Mouse (Mus musculus) Patski (cell line): ENCODE data around the gene Pi16. TPM values are rescaled to one million over a fixed set of nuclear protein-coding genes. Genes with fewer than 3 reads are reported as not detected.

ENCODE experiments used
- ATAC-seq: fragments of 100-300 bp; one replicate; pipeline ENCODE4 v1.8.0; 2021
- CTCF ChIA-PET: fragments of 350-600 bp; sonication (Branson Sonifier 250); formaldehyde crosslinking; loops from one replicate; lab custom pipeline; 2022; ENCODE audit warnings: inconsistent platforms; lab: Charles Lee
- POLR2A ChIA-PET: fragments of 350-600 bp; sonication (Branson Sonifier 250); formaldehyde crosslinking; loops from one replicate; lab custom pipeline; 2022; ENCODE audit warnings: antibody characterized with exemption, inconsistent platforms; lab: Charles Lee
- DNase-seq: peaks from one replicate; pipeline ENCODE4 v3.0.0-alpha.2; 2011; ENCODE audit warnings: low read depth, low spot score
- H3K27me3 ChIP-seq: fragments of 371-371 bp; one replicate; pipeline ENCODE4 v1.5.1; 2021
- CTCF ChIP-seq: fragments of 100-300 bp; IDR thresholded peaks from one replicate; pipeline ENCODE4 v1.5.1; 2021
- in situ Hi-C: fragments of 300-500 bp; cut with MboI; formaldehyde crosslinking; loops from 3 replicates; pipeline ENCODE4 v1.11.1; 2018; ENCODE audit warnings: low pct_unique_long_range_greater_than_20kb, mixed read lengths
- polyA plus RNA-seq: library from polyadenylated mRNA; unstranded; gene quantifications from one replicate; pipeline ENCODE4 v1.2.3, GENCODE M21; 2021

Gene Pi16
- polyA plus RNA-seq, 1 experiment from 2014 or later, result not detected

DNA sequence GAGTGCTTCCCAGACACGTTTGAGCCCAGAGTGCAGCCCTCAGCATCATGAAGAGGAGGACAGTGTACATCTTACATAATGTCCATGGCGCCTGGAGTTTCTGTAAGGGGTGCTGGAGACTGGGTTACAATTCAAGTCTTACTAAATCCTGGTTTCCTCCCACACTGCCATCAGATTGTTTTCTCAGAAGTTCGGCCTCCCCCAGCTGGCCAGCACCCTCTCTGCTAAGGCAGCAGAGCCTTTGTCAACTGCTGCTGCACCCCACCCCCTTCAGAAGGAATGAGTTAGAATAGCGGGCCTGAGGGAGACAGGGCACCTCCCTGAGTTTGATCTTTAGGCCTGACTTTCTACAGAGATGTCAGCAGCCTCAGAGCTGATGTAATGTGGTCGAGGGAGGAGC is 15.3 kb upstream of the Pi16 start:
- ChIA-PET POLR2A (interaction anchor here (1.3 kb wide), 1 partner anchor 13 kb away, joined by 3 read pairs; no protein-coding TSS in a partner anchor), CTCF (interaction anchor here (1.1 kb wide), 1 partner anchor 9 kb away, joined by 3 read pairs; no protein-coding TSS in a partner anchor)
- TF ChIP-seq CTCF, result no peak
- ATAC-seq, result no peak
- no peak for DNase-seq
- in situ Hi-C loops, result no loop called here
- H3K27me3 ChIP-seq, result no peaks in the 10 kb centered on the region

DNA sequence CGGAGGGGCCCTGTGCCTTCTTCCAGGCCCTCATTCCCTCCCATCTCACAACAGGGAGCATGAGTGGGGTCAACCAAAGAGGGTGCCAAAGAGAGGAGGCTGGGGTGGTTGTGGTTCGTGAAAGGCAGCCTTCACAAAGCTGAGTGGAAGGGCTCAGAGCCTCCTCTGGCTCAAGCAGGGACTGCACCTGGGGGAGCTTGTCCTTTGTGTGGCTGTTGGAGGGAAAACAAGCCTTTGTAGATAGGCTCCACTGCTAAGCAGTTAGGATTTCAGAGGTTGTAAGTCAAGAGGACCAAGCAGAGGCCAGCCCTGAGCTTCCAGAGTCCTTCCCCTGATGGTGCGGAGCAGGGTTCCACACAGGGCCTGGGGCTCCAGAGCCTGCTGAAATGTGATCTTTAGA is 14.4 kb upstream of the Pi16 start:
- no peak for ATAC-seq
- in situ Hi-C loops, result no loop called here
- no peaks in the 10 kb centered on the region for H3K27me3 ChIP-seq
- no peak for TF ChIP-seq CTCF
- no peak for DNase-seq
- ChIA-PET POLR2A (no interaction called here), CTCF (interaction anchor here (0.9 to 1.2 kb wide), 3 partner anchors 16 to 35 kb away, joined by 3 read pairs; partner anchors contain the start of gene BC004004)

DNA sequence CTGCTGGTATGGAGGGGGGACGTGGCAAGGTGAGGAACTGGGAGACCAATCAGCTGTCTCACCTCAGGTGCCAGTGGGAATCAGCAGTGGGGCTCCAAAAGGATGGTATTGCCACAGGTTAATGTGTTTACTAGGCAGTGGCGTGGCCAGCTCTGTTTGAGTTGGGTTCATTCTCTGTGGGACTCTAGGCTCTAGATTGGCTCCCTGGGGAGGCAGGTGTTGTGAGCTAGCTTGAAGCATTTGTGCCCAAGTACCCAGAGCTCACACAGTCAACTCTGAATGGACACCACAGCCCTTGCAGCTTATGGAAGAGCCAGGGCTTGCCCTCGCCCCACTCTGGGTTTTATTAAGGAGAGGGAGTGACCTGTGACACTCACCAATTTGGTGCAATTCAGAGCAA is 13.6 kb upstream of the Pi16 start:
- ATAC-seq (no peak), DNase-seq (no peak)
- ChIA-PET CTCF (interaction anchor here (1.2 kb wide), 2 partner anchors 35 kb away, joined by 3 read pairs; partner anchors contain the start of gene BC004004), POLR2A (interaction anchor here (1.4 kb wide), 1 partner anchor 12 kb away, joined by 4 read pairs; no protein-coding TSS in a partner anchor)
- in situ Hi-C loops, result no loop called here
- no peak for TF ChIP-seq CTCF
- H3K27me3 ChIP-seq, result no peaks in the 10 kb centered on the region

DNA sequence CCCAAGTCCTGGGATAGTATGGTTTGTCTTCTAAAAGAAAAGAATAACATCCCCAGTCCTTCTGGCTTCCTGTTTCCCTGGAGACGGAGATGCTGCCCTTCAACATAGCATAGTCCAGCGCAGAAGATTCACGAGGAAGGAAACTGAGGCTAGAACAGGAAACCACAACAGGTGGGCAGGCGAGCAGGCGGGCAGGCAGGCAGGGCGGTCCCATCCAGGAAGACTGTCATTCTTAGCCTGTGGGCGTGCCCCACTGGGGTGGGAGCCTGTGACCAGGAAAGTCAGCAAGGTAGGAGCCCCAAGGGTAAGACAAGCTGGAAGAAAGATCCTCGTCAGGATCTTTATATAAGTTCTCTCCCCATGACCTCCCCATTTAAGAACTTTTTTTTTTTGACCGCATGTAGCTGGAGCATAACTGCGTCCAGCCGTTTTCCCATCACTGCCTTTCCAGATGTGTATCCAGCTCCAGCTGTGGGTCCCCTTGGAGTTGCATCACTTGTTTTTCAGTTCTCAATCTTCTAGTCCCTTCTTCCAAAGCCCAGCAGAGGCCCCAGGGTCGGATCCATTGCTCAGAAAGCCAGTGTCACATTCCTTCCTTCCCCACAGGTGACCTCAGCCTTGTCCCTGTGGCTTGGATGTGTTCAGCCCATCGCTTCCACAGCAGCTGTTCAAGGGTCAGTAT is 13.0 kb upstream of the Pi16 start:
- DNase-seq, result no peak
- no peak for ATAC-seq
- CTCF ChIA-PET, result no interaction called here
- POLR2A ChIA-PET, result interaction anchor here (1.4 kb wide), 1 partner anchor 11 kb away, joined by 4 read pairs; no protein-coding TSS in a partner anchor
- in situ Hi-C loops, result no loop called here
- H3K27me3 ChIP-seq, result no peaks in the 10 kb centered on the region
- no peak for TF ChIP-seq CTCF

DNA sequence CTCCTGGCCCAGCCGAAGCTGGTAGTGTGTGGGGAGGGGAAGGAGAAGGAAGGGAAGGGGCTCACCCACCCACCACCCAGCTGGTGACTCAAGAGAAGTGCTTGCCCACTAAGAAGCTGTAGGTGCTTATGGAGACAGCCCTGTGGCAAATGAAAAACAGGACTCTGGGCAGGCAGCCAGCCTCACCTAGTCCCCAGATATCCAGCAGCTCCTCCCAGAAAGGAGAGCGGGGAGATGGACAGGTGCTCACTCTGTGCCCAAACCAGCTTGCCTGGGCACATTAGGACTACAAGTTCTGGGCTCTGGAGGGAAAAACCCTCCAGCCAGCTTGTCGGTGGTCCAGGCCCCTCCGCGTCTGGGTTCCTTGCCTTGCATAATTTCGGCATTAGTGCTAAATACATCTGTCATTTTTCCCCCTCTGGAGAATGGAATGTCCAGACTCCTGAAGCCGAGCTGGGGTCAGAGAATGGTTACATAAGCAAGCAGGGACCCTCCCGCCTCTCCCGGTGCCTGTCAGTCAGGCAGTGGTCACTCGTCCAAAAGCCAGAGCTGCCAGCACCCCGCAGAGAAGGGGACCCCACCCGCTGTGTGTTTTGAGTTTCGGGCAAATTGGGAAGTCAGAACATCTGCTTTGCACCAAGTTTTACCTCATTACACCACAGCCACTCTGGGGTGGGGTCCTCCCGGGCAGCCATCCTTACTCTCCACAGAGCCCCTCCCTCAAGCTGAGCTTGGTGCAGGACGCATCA is 12.2 kb upstream of the Pi16 start:
- no peak for ATAC-seq

DNA sequence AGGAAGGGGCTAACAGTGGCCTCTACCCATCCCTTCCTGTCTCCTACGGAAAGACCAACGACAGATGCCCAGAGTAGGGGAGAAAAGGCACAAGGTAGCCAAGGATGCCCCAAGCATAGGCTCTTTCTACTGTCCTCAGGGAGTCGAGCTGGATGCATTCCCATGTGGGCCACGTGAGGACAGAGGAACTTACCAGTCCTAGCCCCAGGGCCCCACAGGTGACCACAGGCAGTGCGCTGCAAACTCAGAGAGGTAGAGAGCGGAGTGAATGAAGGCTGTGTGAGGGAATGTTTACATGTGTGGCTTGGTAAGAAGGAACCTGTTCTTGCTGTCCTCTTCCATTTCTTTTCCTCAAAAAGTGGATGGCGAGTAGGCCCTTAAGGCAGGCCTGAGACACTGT is 11.6 kb upstream of the Pi16 start:
- in situ Hi-C loops, result no loop called here
- ChIA-PET POLR2A (interaction anchor here (0.6 kb wide), 1 partner anchor 103 kb away, joined by 3 read pairs; no protein-coding TSS in a partner anchor), CTCF (interaction anchor here (1.4 kb wide), 1 partner anchor 22 kb away, joined by 3 read pairs; no protein-coding TSS in a partner anchor)
- no peaks in the 10 kb centered on the region for H3K27me3 ChIP-seq
- TF ChIP-seq CTCF, result no peak
- ATAC-seq (no peak), DNase-seq (no peak)

More for the DNA sequence above, 12.2 kb upstream of the Pi16 start:
- in situ Hi-C loops, result no loop called here
- ChIA-PET CTCF (interaction anchor here (1.4 kb wide), 1 partner anchor 23 kb away, joined by 3 read pairs; no protein-coding TSS in a partner anchor), POLR2A (interaction anchor here (1.4 kb wide), 1 partner anchor 10 kb away, joined by 4 read pairs; no protein-coding TSS in a partner anchor)
- H3K27me3 ChIP-seq, result no peaks in the 10 kb centered on the region
- no peak for TF ChIP-seq CTCF
- DNase-seq, result no peak

DNA sequence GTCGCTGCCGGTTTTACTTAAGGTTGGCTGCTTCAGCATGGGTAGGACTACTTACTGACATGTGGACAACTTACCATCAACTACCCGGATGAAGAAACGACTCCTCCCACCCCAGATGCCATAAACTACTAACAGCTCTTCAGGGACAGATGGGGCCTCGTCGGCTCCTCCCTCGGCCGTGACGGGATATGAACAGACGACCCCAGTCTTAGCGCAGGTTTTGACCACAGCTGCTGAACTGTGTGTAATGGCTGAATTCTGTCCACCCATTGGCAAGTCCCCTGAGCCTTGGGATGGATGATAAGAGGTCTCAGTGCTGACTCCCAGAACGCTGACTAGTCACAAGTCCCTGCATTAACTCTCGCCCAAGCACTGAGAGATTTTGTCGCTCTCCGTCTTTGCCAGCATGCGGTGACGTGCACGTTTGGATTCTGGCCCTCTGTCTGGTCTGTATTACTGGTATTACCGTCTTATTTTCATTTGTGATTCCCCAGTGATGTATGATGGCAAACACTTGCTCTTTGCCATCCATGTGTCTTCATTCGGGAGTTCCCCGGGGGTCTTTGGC is 7.3 kb upstream of the Pi16 start:
- DNase-seq, result no peak
- in situ Hi-C loops, result no loop called here
- H3K27me3 ChIP-seq, result no peaks in the 10 kb centered on the region

DNA sequence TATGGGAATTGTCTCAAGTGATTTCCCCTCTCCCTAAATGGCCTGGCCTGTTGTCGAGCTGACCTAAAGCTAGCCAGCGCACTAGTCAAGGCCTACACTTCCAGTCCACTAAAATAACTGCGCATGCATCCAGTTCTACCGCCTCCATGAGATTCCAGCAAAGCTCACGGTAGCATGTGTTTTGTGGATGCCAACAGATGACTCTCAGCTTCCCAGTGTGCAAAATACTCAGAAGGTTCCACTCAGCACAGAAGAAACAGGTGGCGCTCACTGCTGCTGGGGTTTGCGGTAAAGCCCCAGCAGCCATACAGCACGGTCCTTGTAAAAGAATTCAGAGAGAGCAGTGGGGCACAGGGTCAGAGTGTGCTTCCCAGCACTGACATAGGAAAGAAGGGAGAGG is 5.9 kb upstream of the Pi16 start:
- POLR2A ChIA-PET, result no interaction called here
- no peaks in the 10 kb centered on the region for H3K27me3 ChIP-seq
- DNase-seq (no peak), ATAC-seq (no peak)
- TF ChIP-seq CTCF, result no peak
- in situ Hi-C loops, result no loop called here
- CTCF ChIA-PET, result interaction anchor here (0.9 kb wide), 1 partner anchor 10 kb away, joined by 3 read pairs; no protein-coding TSS in a partner anchor

More for the DNA sequence above, 7.3 kb upstream of the Pi16 start:
- POLR2A ChIA-PET, result no interaction called here
- no peak for TF ChIP-seq CTCF
- no peak for ATAC-seq
- CTCF ChIA-PET, result no interaction called here

DNA sequence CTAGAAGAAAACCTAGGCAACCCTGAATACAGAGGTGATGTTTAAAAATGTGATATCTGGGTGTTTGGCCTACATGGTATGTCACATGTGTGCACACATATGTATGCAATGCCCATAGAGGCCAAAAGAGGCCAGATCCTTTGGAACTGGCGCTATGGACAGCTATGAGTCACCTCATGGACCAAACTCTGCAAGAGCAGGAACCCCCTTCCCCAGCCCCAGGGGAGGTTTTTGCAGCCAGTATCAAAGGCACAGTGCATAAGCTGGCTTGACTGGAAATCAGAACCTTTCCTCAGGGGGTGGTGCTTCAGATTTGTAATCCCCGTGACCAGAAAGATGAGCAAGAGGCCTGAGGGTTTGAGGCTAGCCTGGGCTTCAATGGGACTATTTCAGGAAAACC is 5.4 kb upstream of the Pi16 start:
- no peak for DNase-seq
- POLR2A ChIA-PET, result no interaction called here
- CTCF ChIA-PET, result interaction anchor here (0.9 kb wide), 1 partner anchor 10 kb away, joined by 3 read pairs; no protein-coding TSS in a partner anchor
- no peak for ATAC-seq
- in situ Hi-C loops, result no loop called here
- TF ChIP-seq CTCF, result no peak
- H3K27me3 ChIP-seq, result no peaks in the 10 kb centered on the region

DNA sequence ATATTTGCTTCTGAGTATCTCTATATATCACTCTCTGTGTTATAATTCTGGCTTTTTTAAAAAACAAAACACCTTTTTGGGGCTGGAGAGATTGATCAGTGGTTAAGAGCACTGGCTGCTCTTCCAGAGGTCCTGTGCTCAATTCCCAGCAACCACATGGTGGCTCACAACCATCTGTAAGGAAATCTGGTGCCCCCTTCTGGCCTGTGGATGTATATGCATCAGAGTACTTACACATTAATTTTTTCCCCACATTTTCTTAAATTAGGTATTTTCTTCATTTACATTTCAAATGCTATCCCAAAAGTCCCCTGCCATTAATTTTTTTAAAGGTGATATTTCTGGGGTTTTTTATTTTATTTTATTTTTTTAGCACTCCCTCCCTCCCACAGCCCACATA is 4.2 kb upstream of the Pi16 start:
- CTCF ChIA-PET, result no interaction called here
- ATAC-seq, result no peak
- DNase-seq, result no peak
- TF ChIP-seq CTCF, result no peak
- no peaks in the 10 kb centered on the region for H3K27me3 ChIP-seq
- in situ Hi-C loops, result no loop called here
- POLR2A ChIA-PET, result no interaction called here
